Mouse (Mus musculus): Measurements from ENCODE around the gene Klhl25. TPM values are rescaled to one million over a fixed set of nuclear protein-coding genes. Genes with fewer than 3 reads are reported as not detected.
"Not testable (repeated sequence)": the region's sequence is repeated elsewhere in the genome, so short reads cannot be mapped to it uniquely, and the experiment has no call there.

Gene Klhl25
- total RNA-seq, 1 experiment from 2014 or later: 10.9 TPM

DNA sequence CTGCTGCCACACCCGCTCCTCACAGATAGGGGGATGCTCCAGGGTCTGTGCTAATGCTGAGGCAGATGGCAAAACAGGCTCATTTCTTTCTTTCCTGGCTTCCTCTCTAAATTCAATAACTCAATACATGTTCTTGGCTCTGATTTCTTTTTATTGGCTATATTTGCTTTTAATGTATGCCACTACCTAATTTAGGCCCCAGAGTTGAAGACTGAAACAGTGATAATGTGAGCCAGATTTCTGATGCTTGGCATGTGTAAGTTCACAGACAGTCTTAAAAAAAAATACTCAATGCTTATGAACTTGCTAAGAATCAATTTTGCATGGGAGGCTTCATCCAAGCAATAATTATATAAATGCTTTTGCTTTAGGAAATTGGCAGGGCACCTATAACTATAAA is 2.2 kb upstream of the Klhl25 start:
- no peak for DNase-seq

DNA sequence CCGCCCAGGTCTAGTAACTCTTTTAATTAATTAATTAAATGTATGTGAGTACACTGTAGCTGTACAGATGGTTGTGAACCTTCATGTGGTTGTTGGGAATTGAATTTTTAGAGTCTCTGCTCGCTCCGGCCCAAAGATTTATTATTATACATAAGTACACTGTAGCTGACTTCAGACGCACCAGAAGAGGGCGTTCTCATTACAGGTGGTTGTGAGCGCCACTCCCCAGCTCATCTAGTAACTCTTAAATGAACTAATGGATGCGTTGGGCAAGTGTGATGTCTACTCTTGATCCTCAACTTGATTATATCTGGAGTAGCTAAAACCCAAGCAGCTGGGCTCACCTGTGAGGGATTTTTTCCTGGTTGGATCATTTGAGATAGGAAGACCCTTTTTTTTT is 1.2 kb upstream of the Klhl25 start:
- no peak for DNase-seq

DNA sequence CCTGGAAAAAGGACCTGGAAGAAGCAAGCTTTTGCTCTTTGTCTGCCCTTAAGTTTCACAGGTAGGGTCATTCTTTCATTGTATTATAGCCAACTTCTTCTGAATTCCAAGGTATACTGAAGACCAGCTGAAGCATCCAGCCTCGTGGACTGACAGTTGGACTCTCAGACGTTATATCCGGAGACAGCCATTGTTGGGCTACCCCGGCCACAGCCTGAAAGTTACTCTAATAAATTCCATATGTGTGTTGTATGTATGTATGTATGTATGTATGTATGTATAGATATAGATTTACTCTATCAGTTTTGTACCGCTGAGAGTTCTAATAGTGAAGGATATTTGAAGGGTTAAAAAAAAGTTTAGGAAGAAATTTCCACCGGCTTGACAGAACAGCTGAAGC is 621 bp upstream of the Klhl25 start:
- no peak for DNase-seq

DNA sequence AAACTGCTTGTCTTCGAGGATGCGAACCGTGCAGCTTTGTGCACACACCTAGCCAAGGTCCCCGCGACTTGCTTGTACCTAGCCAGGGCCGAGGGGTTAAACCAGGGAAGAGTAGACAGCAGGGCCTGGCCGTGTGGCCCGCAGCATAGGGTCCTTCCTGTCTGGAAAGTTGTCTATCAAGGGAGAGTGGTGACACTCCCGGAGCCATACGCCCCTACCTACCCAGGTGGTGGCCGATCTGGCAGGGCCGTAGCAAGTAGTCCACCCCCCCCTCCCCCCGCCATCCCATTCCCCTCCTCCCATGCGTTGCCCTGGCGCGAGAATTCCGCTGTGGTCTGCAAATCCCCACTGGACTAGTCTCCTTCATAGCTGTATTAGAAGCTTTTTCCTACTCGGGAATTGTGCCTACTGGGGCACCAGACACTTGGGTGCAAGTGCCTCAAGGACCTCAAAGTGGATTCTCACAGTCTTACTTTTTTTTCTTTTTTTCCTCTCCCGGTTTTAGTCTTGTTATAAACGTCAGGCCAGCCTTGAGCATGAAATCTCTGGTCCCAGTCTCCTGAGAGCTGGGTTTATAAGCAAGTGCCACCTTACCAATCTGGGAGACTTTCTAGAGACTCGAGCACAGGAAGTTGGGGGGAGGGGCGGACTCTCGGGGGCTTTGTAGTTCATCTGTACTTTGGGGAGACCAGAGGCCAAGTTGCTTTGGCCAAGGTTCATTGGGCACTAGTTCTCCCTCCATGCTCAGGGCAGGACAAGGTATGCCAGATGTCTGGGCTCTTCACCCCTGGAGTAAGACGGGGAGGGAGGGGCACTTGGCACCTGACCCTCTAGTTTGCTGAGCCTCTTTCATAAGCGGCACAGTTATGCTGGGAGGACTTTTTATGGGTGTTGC is 913 bp downstream of the Klhl25 start:
- no peak for DNase-seq

DNA sequence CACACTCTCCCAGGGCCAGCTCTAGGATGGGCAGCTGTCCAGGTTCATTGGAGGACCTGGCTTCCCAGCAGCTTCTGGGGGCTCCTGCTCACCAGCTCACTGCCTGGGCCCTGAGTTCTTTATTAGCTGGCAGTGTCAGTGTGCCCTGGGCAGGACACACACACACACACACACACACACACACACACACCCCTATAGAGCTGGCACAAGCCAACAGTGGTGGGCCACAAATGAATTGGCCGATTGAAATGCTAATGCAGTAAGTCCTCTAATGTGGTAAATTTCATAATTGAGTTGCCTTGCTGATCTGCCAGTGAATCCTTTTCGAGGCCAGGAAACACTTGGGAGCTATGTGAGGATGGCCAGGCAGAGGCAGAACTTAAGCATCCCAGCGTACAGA is 2.3 kb downstream of the Klhl25 start:
- not testable (repeated sequence) for DNase-seq

DNA sequence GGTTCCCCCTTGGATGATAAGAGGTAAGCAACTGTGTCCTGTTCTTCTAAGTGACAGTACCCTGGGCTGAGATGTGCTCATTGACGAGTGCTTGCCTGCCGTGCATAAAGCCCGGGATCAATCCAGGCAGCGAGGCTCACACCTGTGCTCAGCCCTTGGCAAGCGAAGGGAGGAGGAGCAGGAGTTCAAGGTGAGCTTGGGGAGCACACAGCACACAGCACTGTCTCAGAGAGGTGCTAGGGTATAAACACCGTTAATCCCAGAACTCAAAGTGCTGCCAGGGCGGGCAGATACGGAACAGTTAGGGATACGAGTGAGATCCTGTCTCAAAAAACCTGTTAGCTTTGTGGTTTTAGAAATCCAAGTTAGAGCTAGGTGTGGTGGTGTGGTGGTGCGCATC is 3.2 kb downstream of the Klhl25 start:
- DNase-seq: no peak

DNA sequence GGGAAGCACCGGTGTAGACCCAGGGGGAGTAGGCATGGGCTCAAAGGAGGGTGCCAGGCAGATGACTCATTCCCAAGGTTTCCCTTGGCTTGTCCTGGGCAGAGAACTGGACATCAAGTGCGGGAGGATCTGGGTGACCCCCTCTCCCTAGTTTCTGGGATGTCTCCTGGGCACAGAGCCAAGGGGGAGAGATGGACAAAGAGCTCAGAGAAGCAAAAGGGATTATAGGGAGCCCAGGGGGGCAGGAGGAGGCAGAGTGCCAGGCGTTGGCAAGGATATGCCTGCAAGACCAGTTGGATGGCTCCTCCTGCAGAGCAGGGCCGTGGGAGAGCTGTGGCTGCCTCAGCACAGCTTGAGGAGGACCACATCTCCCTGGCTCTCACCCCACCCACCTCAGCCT is 4.3 kb downstream of the Klhl25 start:
- DNase-seq: peak; percentile 61

DNA sequence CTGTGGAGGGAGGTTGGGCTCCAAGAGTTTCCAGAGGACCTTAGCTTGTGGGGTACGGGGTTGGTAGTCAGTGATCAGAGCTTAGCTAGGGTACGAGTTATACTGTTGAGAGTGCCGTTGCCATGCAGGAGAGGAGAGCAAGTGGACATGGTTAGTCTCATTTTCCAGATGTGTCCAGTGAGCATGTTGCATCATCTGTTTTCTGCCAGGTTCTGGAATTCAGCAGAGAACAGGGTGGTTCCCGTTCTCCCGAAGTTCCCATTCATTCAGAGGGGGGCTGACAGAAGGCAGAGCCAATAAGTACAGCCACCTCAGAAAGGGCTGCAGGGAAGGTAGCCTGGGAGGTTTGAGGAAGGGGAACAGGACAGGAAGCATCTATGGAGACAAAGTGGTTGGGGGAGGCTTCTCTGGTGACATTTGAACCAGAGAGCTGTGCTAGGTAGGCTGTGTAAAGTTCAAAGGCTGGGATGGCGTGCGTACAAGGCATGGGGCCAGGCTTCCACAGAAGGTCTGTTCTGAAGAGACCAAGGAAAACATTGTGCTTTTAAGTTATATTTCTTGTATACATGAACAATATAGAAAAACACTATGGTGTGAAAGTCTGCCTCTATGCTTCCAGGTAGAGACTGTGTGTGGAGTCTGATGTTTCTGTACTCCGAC is 5.2 kb downstream of the Klhl25 start:
- DNase-seq: no peak

DNA sequence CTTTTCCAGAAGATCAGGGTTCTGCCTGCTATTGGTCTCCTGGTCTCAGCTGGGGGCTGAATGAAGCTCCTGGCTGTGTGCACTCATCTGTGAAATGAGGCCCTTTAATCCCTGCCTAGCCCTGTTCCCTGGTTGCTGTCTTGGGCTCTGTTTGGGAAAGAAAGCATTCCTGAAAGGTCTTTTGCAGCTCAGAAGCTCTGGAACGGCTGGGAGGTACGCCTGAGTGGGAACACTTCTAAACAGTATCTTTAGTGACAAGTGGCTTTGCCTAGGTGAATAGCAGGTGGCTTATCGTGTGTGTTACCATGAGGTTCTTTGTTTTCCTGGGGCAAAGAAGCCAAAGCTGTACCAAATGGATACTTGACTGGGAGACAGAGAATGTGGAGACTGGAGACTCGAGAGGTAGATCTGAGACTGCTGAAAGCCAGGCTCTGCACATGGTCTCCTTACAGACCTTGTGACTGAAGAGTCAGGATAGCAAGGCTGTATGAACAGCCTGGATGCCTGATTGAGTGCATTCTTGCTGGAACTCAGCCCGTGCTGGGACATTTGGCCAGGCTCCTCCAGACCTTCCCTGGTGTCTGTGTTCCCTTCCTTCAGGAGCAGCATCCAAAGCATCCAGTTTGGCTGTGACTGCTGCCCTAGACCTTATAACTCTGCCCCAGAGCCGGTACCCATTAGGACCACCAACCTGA is 6.3 kb downstream of the Klhl25 start:
- DNase-seq: no peak

DNA sequence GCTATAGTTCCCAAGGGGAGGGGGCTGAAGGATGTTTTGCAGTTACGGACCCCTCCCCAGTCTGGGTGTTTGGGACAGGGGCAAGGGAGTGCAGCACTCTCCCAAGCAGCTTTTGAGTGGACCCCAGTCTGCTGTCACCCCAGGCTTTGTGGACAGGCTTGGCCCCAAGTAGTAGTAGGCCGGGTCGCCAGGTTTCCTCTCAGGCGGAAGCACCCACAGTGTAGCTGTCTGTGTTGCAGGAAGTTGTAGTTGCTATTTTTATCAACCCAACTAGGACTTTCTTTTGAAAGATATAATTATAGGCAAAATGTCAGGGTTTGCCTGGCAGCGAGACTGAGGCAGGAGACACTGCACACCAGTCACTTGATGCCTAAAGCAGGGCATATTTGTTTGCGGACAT is 6.9 kb downstream of the Klhl25 start:
- DNase-seq: no peak

DNA sequence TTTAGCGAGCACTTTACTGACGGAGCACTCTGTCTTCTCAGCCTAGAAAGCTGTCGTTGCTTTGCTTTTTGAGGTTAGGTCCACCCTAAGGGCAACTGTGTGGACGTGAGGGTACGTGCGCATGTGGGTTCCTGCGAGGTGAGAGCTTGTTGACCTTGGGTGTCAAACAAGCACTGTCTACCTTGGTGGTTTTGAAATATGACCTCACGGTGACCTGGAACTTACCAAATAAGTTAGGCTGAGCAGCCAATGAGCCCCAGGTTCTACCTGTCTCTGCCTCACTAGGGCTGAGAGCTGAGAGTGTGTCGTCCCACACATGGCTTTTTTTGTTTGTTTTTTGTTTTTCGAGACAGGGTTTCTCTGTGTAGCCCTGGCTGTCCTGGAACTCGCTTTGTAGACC is 8.1 kb downstream of the Klhl25 start:
- no peak for DNase-seq

DNA sequence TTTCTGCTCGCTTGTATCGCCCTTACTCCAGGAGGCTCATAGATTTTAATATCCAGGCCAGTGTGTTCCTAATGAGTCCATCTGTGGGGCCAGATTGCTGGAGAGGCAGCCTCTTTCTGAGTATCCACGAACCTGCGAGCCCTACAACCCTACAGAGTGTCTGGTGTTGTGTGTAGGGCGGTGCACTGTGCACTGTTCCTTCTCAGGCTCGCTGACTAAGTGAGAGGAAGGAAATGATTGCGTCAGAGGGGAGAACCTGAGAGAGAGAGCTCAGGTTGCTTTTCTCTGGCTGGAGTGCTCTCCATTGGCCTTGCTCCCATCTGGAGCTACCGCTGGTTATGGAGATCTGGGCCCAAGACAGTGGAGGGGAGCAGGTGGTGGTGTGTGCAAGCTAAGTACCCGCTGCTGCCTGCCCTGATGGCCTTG is 11.7 kb downstream of the Klhl25 start:
- no peak for DNase-seq

DNA sequence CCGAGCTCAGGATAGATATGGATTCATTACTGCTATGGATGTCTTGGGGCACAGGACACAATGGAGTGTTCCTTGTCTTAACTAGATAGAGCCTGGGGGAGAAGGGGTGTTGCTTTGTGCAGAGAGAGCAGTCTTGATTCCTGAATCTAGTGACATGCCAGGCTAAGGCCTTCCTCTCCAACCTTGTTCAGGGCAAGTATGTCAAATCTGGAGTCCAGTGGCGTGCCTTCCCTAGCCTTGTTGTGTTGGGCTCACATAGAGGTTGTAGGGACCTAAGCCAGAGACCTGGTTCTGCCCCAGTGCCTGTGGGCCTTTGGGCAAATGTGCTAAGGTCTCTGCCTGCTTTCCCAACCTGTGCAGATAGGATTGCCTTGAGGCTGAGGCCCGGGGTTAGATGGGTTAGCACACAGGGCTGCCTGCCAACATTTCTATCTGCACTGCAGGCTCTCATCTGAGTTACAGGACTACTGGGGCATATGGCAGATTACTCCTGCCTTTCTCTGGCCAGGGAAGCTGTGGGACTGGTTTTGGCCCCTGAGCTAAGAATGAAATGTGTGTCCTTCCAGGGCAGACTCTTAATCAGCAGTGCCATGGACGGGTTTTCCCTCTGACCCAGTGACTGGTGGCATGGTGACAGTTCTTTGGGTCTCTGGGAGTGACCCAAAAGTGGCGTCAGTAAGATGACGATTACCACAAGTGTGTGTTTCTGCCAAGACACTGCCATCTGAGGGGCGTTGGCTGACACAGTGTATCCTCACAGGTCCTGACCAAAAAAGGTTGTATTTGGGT is 13.7 kb downstream of the Klhl25 start:
- DNase-seq: not testable (repeated sequence)

DNA sequence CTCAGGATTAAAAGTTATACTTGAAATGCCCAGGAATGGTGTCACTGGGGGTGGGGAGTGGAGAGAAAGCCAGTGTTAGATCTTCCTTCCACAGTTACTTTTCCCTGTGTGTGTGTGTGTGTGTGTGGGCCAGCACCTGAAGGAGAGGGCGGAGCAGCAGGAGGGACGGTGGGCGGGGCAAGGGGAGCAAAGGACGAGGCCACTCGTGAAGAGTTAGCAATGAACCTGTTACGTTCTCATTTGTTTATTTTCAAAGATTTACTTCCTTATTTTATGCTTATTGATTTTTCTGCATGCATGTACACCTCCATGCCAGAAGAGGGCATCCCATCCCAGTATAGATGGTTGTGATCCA is 14.3 kb downstream of the Klhl25 start:
- DNase-seq: not testable (repeated sequence)

DNA sequence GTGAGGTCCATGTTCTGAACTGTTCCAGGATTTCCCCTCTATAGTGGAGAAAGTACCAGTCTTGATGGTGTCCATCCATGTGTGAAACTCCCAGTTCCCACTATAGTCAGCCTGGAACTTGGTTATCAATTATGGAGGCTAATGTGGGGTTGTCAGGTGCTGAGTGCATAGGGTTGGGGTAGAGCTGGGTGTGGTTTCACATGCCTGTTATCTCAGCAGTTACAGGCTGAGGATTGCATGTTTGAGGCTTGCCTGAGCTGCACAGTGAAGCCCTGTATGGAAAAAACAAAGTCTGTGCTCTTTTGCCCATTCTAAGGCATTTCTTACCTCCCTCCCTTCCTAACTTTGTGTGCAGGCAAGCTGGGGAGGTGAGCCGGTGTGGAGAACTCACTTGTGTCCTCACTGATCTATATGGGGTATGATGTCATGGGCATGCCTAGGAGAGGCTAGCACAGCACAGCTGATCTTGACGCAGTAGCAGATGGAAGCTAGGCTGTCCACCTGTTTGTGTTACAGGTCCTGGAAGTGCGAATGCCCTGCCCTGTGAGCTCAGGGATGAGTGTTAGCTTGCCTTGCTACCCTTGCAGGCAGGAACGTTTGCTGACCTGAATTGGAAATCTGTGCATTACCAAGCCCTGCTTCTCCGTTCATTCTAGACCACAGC is 15.3 kb downstream of the Klhl25 start:
- DNase-seq: not testable (repeated sequence)

DNA sequence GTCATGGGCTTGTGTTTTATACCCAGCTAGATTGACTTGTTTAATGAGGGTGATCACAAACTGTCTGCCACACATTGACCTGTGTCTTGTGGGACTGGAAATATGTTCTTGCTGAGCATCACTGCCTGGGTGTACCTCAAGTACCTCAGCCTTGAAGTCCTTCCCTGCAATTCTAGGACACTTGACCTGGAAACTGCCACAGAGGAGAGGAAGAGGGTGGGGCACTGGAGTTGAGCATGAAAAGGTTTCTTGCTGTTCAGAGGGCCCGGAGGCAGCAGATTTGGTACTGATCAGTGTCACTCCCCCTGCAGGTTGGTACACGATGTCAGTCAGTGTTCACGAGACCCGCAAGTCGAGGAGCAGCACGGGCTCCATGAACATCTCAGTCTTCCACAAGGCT is 16.9 kb downstream of the Klhl25 start:
- DNase-seq: no peak

DNA sequence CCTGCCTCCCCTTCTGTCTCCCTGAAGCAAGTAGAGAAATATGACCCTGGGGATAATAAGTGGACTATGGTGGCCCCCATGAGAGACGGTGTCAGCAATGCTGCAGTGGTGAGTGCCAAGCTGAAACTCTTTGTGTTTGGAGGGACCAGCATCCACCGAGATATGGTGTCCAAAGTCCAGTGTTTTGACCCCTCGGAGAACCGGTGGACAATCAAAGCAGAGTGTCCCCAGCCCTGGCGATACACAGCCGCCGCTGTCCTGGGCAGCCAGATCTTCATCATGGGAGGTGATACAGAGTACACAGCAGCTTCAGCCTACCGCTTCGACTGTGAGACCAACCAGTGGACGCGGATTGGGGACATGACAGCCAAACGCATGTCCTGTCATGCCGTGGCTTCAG is 18.4 kb downstream of the Klhl25 start:
- DNase-seq: no peak

DNA sequence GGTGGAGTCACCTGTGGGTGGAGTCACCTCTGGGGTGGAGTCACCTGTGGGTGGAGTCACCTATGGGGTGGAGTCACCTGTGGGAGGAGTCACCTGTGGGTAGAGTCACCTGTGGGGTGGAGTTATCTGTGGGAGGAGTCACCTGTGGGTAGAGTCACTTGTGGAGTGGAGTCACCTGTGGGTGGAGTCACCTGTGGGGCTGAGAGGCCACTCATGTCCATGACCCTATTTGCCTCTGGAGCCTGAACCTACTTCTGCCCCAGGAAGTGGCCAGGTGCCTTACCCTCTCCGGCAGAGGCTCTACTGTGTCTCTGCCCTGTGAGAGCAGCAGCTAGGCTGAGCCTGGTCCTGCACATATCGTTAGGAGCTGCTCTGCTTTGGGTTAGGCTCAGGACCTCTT is 20.6 kb downstream of the Klhl25 start:
- no peak for DNase-seq

DNA sequence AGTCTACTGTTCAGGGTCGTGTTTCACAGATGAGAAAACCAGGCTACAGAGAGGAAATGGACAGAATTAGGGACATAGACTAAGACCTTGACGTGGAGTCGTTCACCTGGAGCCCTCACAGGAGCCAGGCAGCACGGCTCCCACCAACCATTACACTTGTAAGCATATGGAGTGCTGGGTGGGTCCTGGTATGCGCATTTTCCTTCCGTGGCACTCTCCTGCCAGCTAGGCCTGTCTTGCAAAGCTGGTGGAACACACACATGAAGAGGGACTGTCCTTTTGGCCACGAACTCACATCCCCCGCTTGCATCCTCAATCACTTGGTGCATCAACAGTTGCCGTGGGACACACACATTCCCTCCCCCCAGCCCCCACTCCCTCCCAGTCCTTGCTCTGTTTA is 22.4 kb downstream of the Klhl25 start:
- DNase-seq: no peak

DNA sequence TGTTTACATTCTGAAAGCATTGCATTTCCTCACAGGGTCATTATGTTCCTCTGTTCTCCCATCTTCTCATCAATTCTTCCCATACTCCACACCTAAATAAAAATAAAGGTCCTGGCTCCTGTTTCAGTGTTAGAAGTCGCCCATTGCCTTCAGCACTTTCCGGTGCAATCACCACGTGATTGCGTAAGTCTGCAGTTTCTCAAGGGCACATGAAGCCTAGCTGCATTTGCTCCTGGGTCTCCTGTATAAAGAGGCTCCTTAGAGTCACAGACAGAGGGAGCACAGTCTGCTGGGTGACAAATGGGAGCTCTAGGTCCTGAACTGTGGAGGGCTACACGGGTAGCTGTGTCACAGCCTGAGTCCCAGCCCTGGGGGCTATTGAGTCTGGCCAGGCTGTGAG is 24.1 kb downstream of the Klhl25 start:
- DNase-seq: no peak

DNA sequence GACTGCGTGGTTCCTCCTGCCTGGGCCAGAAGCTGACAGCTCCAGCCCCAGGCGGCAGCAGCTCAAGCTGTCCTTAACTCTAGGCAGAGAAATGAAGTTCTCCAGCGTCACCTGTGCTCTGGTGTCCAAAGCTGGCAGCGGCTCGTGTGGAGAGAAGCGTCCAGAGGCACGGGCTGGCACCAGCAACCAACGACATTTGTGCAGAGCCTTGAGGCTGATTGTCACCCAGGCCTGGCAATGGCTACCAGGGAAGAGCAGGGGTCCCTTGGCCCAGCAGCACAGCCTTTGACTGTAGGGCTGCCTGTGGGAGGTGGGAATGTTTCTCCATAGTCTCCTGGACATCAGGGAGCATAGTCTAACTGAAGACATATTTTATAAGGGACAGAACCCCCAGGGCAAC is 24.6 kb downstream of the Klhl25 start:
- DNase-seq: no peak

DNA sequence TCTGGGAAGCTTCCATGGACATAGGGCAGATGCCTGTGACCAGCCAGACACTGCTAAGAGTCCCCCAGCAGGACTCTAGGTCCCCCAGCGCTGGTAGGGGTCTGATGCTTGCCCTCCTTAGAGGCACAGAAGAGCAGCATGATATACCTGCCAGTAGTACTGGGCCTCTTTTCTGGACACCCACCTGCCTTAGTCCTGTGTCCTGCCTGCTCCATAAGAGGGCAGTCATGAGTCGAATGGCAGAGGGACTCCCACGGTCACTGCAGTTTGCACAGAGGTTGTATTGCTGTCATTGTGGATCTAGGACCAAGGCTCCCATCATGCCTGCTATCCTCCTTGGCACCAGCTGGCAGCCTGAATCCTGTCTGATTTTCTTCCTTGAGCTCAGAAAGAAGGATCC is 25.1 kb downstream of the Klhl25 start:
- no peak for DNase-seq
